Mouse (Mus musculus) retina, postnatal 7 days (tissue): ENCODE data around the gene Nrbp1.
A peak's percentile ranks its signal among the peaks of the same experiment; 100 is the strongest.
"Not testable (repeated sequence)": the region's sequence is repeated elsewhere in the genome, so short reads cannot be mapped to it uniquely, and the experiment has no call there.

Experiments
- DNase-seq: peaks from one replicate; pipeline ENCODE4 v3.0.0-alpha.2; 2012; ENCODE audit warnings: low read depth, low spot score

Gene Nrbp1

GRCm38 (mm10) chr5:31204421-31204820, 36.2 kb upstream of the Nrbp1 start:
- DNase-seq: no peak

- DNase-seq: not testable (repeated sequence)
These were observed 24.1 kb upstream of the Nrbp1 start for GRCm38 (mm10) chr5:31216554-31216953.

GRCm38 (mm10) chr5:31218294-31218693, 22.4 kb upstream of the Nrbp1 start:
- no peak for DNase-seq

- DNase-seq: no peak
These were observed 21.6 kb upstream of the Nrbp1 start for GRCm38 (mm10) chr5:31219070-31219469.

- no peak for DNase-seq
These were observed 21.2 kb upstream of the Nrbp1 start for GRCm38 (mm10) chr5:31219474-31219873.

GRCm38 (mm10) chr5:31219911-31220447, 20.7 kb upstream of the Nrbp1 start:
- DNase-seq: no peak

GRCm38 (mm10) chr5:31220448-31221303, 20.0 kb upstream of the Nrbp1 start, which contains the start of gene Ppm1g:
Gene Ppm1g (minus strand): TSS chr5:31220687.
- DNase-seq: peak; percentile 93

- no peak for DNase-seq
These were observed 19.2 kb upstream of the Nrbp1 start for GRCm38 (mm10) chr5:31221304-31221945.

GRCm38 (mm10) chr5:31222696-31223095, 18.0 kb upstream of the Nrbp1 start:
- no peak for DNase-seq

GRCm38 (mm10) chr5:31226641-31227040, 14.0 kb upstream of the Nrbp1 start:
- DNase-seq: no peak

- no peak for DNase-seq
These were observed 914 bp downstream of the Nrbp1 start for GRCm38 (mm10) chr5:31241522-31242034.

- DNase-seq: no peak
These were observed 1.5 kb downstream of the Nrbp1 start for GRCm38 (mm10) chr5:31242191-31242590.

- DNase-seq: no peak
These were observed 10.1 kb downstream of the Nrbp1 start for GRCm38 (mm10) chr5:31250716-31251115.

- DNase-seq: peak; percentile 8
These were observed 11.0 kb downstream of the Nrbp1 start, which contains the start of gene Krtcap3 for GRCm38 (mm10) chr5:31251541-31252101. Gene Krtcap3 (plus strand): TSS chr5:31251691.

GRCm38 (mm10) chr5:31252151-31252550, 11.5 kb downstream of the Nrbp1 start:
- no peak for DNase-seq

GRCm38 (mm10) chr5:31252795-31253545, 12.3 kb downstream of the Nrbp1 start:
- DNase-seq: no peak

GRCm38 (mm10) chr5:31253806-31254205, 13.1 kb downstream of the Nrbp1 start:
- no peak for DNase-seq

GRCm38 (mm10) chr5:31254452-31254851, 13.8 kb downstream of the Nrbp1 start:
- DNase-seq: no peak

- DNase-seq: no peak
These were observed 14.2 kb downstream of the Nrbp1 start for GRCm38 (mm10) chr5:31254901-31255300.

GRCm38 (mm10) chr5:31255381-31255780, 14.7 kb downstream of the Nrbp1 start:
- DNase-seq: no peak

- no peak for DNase-seq
These were observed 15.3 kb downstream of the Nrbp1 start for GRCm38 (mm10) chr5:31255971-31256370.
